Mouse (Mus musculus): ENCODE measurements around the gene Hgf. TPM values are rescaled to one million over a fixed set of nuclear protein-coding genes. Genes with fewer than 3 reads are reported as not detected.
A peak's percentile ranks its signal among the peaks of the same experiment; 100 is the strongest.

Gene Hgf
- polyA plus RNA-seq, 1 experiment from 2014 or later: 0.20 TPM

GRCm38 (mm10) chr5:16597996-16598395 lies 44.7 kb downstream of the Hgf start:
- no peaks in the 10 kb centered on the region for H3K27me3 ChIP-seq
- 70% methylated on average over 6 of the region's 6 CpGs for WGBS
- H3K4me2 ChIP-seq: no peak overlapping the region
- H3K27ac ChIP-seq (replicated peaks): no peak overlapping the region
- ATAC-seq (ENCODE audit: low read depth): no peak
- H3K4me3 ChIP-seq: no peak overlapping the region
- H3K9me3 ChIP-seq: no peaks in the 10 kb centered on the region
- no peaks in the 10 kb centered on the region for H3K36me3 ChIP-seq
- H3K4me1 ChIP-seq (replicated peaks): no peaks in the 10 kb centered on the region
- H3K9ac ChIP-seq: no peak overlapping the region

- H3K9ac ChIP-seq: no peak overlapping the region
- ATAC-seq (ENCODE audit: low read depth): no peak
- WGBS: 73% methylated on average over 1 of the region's 1 CpGs
- no peaks in the 10 kb centered on the region for H3K27me3 ChIP-seq
- no peaks in the 10 kb centered on the region for H3K36me3 ChIP-seq
- H3K4me2 ChIP-seq: no peak overlapping the region
- no peaks in the 10 kb centered on the region for H3K4me1 ChIP-seq (replicated peaks)
- no peak overlapping the region for H3K4me3 ChIP-seq
- no peak overlapping the region for H3K27ac ChIP-seq (replicated peaks)
- H3K9me3 ChIP-seq: no peaks in the 10 kb centered on the region
Measured at GRCm38 (mm10) chr5:16601463-16601862, 48.2 kb downstream of the Hgf start.

GRCm38 (mm10) chr5:16632996-16633395 lies 79.7 kb downstream of the Hgf start:
- ATAC-seq (ENCODE audit: low read depth): no peak
- H3K36me3 ChIP-seq: no peaks in the 10 kb centered on the region
- H3K4me3 ChIP-seq: no peak overlapping the region
- WGBS: 76% methylated on average over 1 of the region's 1 CpGs
- no peak overlapping the region for H3K4me2 ChIP-seq
- H3K4me1 ChIP-seq (replicated peaks): no peaks in the 10 kb centered on the region
- no peak overlapping the region for H3K9ac ChIP-seq
- H3K9me3 ChIP-seq: no peaks in the 10 kb centered on the region
- H3K27ac ChIP-seq (replicated peaks): no peak overlapping the region
- H3K27me3 ChIP-seq: no peaks in the 10 kb centered on the region

- Histone ChIP-seq H3K4me1 (replicated peaks) (peaks cover 4% of the 10 kb centered on the region; the same call in 1 of the 2 replicates), H3K9ac (no peak overlapping the region), H3K27ac (replicated peaks) (no peak overlapping the region), H3K9me3 (no peaks in the 10 kb centered on the region), H3K4me3 (no peak overlapping the region), H3K27me3 (no peaks in the 10 kb centered on the region), H3K4me2 (peak overlapping the region; percentile 25), H3K36me3 (no peaks in the 10 kb centered on the region)
- WGBS: 25% methylated on average over 7 of the region's 7 CpGs
- peak; percentile 65 for ATAC-seq (ENCODE audit: low read depth)
Measured at GRCm38 (mm10) chr5:16646417-16646816, 93.1 kb downstream of the Hgf start.

- no peak for ATAC-seq (ENCODE audit: low read depth)
- H3K4me1 ChIP-seq (replicated peaks): peaks cover 4% of the 10 kb centered on the region; the same call in 1 of the 2 replicates
- no peak overlapping the region for H3K4me3 ChIP-seq
- H3K9me3 ChIP-seq: no peaks in the 10 kb centered on the region
- H3K9ac ChIP-seq: no peak overlapping the region
- no peaks in the 10 kb centered on the region for H3K36me3 ChIP-seq
- no peak overlapping the region for H3K27ac ChIP-seq (replicated peaks)
- no peak overlapping the region for H3K4me2 ChIP-seq
- H3K27me3 ChIP-seq: no peaks in the 10 kb centered on the region
Measured at GRCm38 (mm10) chr5:16647701-16648100, 94.4 kb downstream of the Hgf start.

GRCm38 (mm10) chr5:16650240-16650639 lies 96.9 kb downstream of the Hgf start:
- H3K9me3 ChIP-seq: no peaks in the 10 kb centered on the region
- WGBS: 96% methylated on average over 1 of the region's 1 CpGs

GRCm38 (mm10) chr5:16654022-16654421 lies 100.7 kb downstream of the Hgf start:
- Histone ChIP-seq H3K27ac (replicated peaks) (no peak overlapping the region), H3K4me3 (no peak overlapping the region), H3K9ac (no peak overlapping the region), H3K27me3 (no peaks in the 10 kb centered on the region), H3K36me3 (no peaks in the 10 kb centered on the region), H3K4me1 (replicated peaks) (no peaks in the 10 kb centered on the region), H3K9me3 (no peaks in the 10 kb centered on the region), H3K4me2 (no peak overlapping the region)
- 68% methylated on average over 7 of the region's 7 CpGs for WGBS
- ATAC-seq (ENCODE audit: low read depth): no peak

More at GRCm38 (mm10) chr5:16650240-16650639, 96.9 kb downstream of the Hgf start:
- Histone ChIP-seq H3K4me2 (no peak overlapping the region), H3K4me1 (replicated peaks) (peaks cover 4% of the 10 kb centered on the region; the same call in 1 of the 2 replicates), H3K4me3 (no peak overlapping the region), H3K27ac (replicated peaks) (no peak overlapping the region), H3K36me3 (no peaks in the 10 kb centered on the region), H3K9ac (no peak overlapping the region), H3K27me3 (no peaks in the 10 kb centered on the region)
- ATAC-seq (ENCODE audit: low read depth): no peak

Other genes with a start within 250 kb of the Hgf start
- gene Gm28710, start 238.3 kb downstream of the Hgf start, polyA plus RNA-seq (2015; fragmentation: Nextera tagmentation; extraction: Ambion mirVana): not detected in 2 replicates

Measured in neural tube, embryonic 13.5 days (tissue).